Mouse (Mus musculus) forebrain, embryonic 15.5 days (tissue): Measurements from ENCODE around the gene Alpk3. TPM values are rescaled to one million over a fixed set of nuclear protein-coding genes. Genes with fewer than 3 reads are reported as not detected.

ENCODE experiments used
- ATAC-seq: fragments of 200-750 bp; cut with Nextera tagmentation; replicated peaks from 2 replicates; pipeline ENCODE4 v1.8.0; 2017; ENCODE audit warnings: mild to moderate bottlenecking, moderate TSS enrichment, moderate library complexity
- H3K27ac ChIP-seq: fragments of 300-500 bp; sonication (generic); replicated peaks from 2 replicates; pipeline ENCODE4 v1.5.1; 2015; ENCODE audit warnings: mild to moderate bottlenecking, inconsistent platforms
- H3K27me3 ChIP-seq: fragments of 300-500 bp; sonication (generic); 2 replicates; pipeline ENCODE4 v1.6.1; 2015; ENCODE audit warnings: inconsistent platforms
- H3K36me3 ChIP-seq: fragments of 300-500 bp; sonication (generic); 2 replicates; pipeline ENCODE4 v1.6.1; 2015; ENCODE audit warnings: mild to moderate bottlenecking, inconsistent platforms
- H3K4me1 ChIP-seq: fragments of 300-500 bp; sonication (generic); 2 replicates; pipeline ENCODE4 v1.6.1; 2015; ENCODE audit warnings: inconsistent platforms
- H3K4me2 ChIP-seq: fragments of 300-500 bp; sonication (generic); replicated peaks from 2 replicates; pipeline ENCODE4 v1.6.1; 2015; ENCODE audit warnings: mild to moderate bottlenecking, inconsistent platforms
- H3K4me3 ChIP-seq: fragments of 300-500 bp; sonication (generic); 2 replicates; pipeline ENCODE4 v1.5.1; 2015; ENCODE audit warnings: mild to moderate bottlenecking, inconsistent platforms
- H3K9ac ChIP-seq: fragments of 300-500 bp; sonication (generic); replicated peaks from 2 replicates; pipeline ENCODE4 v1.6.1; 2015; ENCODE audit warnings: mild to moderate bottlenecking, inconsistent platforms
- H3K9me3 ChIP-seq: fragments of 300-500 bp; sonication (generic); 2 replicates; pipeline ENCODE4 v1.6.1; 2016; ENCODE audit warnings: inconsistent platforms
- WGBS: fragments of 180-500 bp; shearing (Covaris S2); methylation state at CpG from one replicate; pipeline ENCODE4 v1.1.7; 2015; ENCODE audit warnings: mixed read lengths; 5-methylcytosine and 5-hydroxymethylcytosine counted together
- polyA plus RNA-seq: library from polyadenylated mRNA; unstranded; fragments of >200 nt; fragmentation: Nextera tagmentation; extraction: Ambion mirVana; gene quantifications from 2 replicates; pipeline ENCODE4 v1.2.1, GENCODE M21; 2015

The Alpk3 gene
- polyA plus RNA-seq, 1 experiment from 2014 or later = 0.06 TPM

DNA sequence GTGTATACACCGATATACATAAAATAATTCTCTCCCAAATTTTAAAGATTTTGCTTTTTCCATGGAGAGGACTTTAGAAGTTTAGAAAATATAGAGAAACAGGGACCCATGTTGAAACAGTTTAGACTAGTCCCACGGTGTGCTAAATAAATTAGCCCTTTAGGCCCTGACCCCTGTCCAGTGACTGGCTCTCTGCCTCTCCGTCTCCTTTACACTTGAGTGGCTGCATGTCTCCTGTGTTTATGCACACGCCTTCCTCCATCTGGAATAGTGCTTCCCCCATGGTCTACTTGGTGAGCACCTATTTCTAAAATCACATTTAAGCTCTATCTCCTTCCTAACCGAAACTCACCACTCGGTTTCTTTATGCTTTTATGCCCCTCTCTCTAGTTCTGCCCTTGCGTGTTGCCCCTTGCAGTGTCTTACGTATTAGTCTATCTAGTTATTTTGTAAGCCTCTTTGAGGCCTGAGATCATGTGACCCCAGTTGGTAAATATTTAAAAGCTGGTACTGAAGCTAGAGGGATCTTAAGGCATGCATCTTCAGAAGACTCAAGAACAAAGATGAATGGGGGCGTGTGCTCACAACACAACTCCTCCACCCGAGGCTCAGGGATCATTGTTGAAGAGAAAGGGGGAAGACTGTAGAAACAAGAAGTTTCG lies 1.6 kb upstream of the Alpk3 start:
- Histone ChIP-seq H3K36me3 (no peaks in the 10 kb centered on the region), H3K27ac (no peak overlapping the region), H3K27me3 (no peaks in the 10 kb centered on the region), H3K4me1 (no peaks in the 10 kb centered on the region), H3K9ac (no peak overlapping the region), H3K9me3 (no peaks in the 10 kb centered on the region), H3K4me3 (no peak overlapping the region), H3K4me2 (no peak overlapping the region)
- no peak for ATAC-seq
- 85% methylated on average over 11 of the region's 11 CpGs for WGBS

DNA sequence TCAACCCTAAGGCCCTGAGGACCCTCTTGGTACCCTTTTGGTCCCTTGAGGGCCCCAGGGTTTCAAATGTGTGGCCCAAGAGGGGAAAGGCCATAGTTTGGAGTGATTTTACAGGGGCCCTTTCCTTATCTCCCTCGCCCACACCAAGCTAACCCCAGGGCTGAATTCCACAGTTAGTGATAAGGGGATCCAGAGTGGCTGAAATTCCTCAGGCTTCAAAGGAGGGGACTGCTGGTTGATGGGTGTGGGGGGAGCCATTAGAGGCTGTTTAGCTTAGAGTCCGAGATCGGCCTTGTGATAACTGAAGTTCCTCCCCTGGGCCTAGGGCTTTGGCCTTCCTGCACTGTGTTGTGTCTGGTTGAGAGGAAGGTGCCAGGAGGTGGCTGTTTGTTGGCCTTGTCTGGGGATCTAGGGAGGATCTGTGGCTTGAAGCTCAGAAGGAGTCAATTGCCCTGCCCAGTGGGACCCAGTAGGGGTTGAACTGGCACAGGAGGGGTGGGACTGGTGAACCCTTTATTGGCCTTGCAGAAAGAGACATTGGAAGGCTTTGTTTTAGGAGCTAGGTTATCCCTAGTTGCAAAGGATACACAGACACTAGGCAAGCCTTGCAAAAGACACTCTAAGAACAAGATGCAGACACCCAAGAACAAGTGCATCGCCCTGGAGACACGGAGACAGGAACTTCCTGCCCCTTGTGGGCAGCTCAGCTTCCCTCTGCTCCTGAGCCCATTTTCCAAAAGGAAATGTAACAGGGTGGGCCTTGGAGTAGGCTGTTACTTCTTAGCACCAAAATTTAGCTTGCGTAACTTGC lies 706 bp downstream of the Alpk3 start:
- Histone ChIP-seq H3K27me3 (no peaks in the 10 kb centered on the region), H3K9me3 (no peaks in the 10 kb centered on the region), H3K4me3 (no peak overlapping the region), H3K36me3 (no peaks in the 10 kb centered on the region), H3K27ac (no peak overlapping the region), H3K9ac (no peak overlapping the region), H3K4me1 (no peaks in the 10 kb centered on the region), H3K4me2 (no peak overlapping the region)
- WGBS = 87% methylated on average over 6 of the region's 6 CpGs
- ATAC-seq = no peak

DNA sequence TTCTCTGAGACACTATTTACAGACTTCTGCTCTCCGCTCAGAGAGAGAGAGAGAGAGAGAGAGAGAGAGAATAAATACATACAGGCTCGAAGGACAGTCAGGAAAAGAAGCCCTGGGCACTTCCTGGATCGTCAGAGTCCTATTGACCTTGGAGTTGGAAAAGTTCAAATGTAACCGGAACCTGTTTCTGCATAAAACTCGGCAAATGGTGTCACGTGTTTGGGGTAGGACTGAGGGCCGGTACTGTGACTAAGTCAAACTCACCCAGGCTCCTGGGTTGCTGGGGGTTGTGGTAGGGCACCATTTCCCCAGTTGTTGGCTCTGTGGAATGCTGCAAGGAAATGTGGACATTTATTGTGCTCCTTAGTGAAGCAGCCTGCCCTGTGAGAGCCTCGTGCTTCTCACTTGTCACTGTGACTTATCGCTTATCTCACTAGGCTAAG lies 1.3 kb downstream of the Alpk3 start:
- 82% methylated on average over 9 of the region's 9 CpGs for WGBS
- Histone ChIP-seq H3K36me3 (no peaks in the 10 kb centered on the region), H3K4me1 (no peaks in the 10 kb centered on the region), H3K9ac (no peak overlapping the region), H3K4me3 (no peak overlapping the region), H3K27me3 (no peaks in the 10 kb centered on the region), H3K27ac (no peak overlapping the region), H3K9me3 (no peaks in the 10 kb centered on the region), H3K4me2 (no peak overlapping the region)
- no peak for ATAC-seq

DNA sequence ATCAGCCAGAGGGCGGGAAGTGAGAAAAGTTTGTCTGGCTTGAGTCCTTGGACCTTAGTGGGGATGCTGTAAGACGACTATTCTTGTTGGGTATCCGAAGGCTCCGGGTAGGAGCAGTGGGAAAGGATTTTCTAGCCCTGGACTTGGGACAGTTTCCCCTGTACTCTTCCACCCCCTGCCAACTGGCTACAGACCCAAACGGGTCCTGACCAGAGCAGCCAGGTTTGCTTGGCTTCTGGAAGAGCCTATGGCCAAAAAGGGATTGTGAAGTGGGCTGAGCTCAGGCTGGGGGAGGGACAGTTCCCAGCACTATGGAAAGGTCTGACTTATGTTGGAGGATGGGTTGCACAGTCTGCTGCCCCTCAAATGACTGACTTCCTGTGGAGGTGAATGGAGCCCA lies 2.0 kb downstream of the Alpk3 start:
- no peak overlapping the region for H3K4me2 ChIP-seq
- no peaks in the 10 kb centered on the region for H3K27me3 ChIP-seq
- no peaks in the 10 kb centered on the region for H3K9me3 ChIP-seq
- H3K36me3 ChIP-seq = no peaks in the 10 kb centered on the region
- 75% methylated on average over 5 of the region's 5 CpGs for WGBS
- H3K4me3 ChIP-seq = no peak overlapping the region
- no peaks in the 10 kb centered on the region for H3K4me1 ChIP-seq
- no peak overlapping the region for H3K27ac ChIP-seq
- no peak overlapping the region for H3K9ac ChIP-seq
- no peak for ATAC-seq

DNA sequence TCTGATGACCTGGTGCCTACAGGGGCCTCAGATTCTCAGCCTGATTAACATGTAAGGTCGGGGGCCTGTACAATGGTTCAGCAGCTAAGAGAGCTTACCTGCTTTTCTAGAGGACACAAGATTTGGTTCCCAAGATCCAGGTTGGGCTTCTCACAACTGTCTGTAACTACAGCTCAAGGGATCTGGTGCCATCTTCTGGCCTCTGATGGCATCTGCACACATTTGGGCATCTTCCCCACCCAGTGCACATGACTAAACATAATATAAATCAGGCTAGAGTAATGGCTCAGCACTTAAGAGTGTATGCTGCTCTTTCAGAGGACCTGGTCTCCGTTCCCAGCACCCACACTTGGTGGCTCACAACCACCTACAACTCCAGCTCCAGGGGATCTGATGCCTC lies 3.5 kb downstream of the Alpk3 start:
- no peak overlapping the region for H3K9ac ChIP-seq
- H3K36me3 ChIP-seq = no peaks in the 10 kb centered on the region
- no peak overlapping the region for H3K4me2 ChIP-seq
- H3K4me3 ChIP-seq = no peak overlapping the region
- ATAC-seq = no peak
- no peaks in the 10 kb centered on the region for H3K9me3 ChIP-seq
- no peaks in the 10 kb centered on the region for H3K27me3 ChIP-seq
- 89% methylated on average over 2 of the region's 2 CpGs for WGBS
- H3K4me1 ChIP-seq = no peaks in the 10 kb centered on the region
- no peak overlapping the region for H3K27ac ChIP-seq

DNA sequence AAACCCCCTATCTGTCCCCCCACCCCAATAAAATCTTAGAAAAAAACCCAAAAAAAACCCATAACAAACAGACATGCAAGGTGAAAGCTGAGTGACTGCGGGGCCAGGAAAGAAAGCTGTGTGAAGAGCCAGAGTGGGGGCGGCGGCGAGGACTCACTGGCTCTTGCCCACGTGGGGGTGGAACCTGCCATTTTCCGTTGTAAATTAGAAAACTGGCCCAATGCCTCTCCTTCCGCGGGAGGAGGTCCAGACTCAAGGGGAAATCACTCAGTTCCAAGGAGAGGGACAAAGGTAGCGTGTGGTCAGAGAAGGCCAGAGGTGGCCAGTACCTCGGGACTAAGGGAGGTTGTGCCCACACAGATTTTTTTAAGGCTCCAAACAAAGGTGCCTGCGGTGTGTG lies 4.5 kb downstream of the Alpk3 start:
- whole genome bisulfite sequencing = 84% methylated on average over 11 of the region's 11 CpGs
- Histone ChIP-seq H3K4me1 (no peaks in the 10 kb centered on the region; the same call in 1 of the 2 replicates), H3K4me3 (no peak overlapping the region), H3K9me3 (no peaks in the 10 kb centered on the region), H3K9ac (no peak overlapping the region), H3K27me3 (no peaks in the 10 kb centered on the region), H3K27ac (no peak overlapping the region), H3K4me2 (no peak overlapping the region), H3K36me3 (no peaks in the 10 kb centered on the region)
- ATAC-seq = no peak

DNA sequence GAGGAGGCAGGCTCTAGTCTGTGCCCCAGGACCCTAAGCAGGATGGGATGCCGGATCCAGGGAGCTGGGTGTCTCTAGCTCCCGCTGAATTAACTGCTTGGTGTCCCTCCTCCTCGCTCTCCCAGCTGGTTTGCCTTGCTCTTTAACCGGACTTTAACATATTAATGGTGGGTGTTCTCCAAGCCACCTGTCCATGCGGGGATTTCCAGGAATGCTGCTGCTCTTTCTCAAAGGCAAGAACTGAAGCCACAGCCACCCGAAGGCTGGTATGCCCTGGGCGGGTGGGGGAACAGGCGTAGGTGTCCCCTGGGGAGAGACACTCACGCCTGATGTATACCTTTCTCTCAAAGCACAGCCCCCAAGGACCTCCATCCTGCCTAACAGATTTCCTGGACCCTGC lies 5.9 kb downstream of the Alpk3 start:
- Histone ChIP-seq H3K9me3 (no peaks in the 10 kb centered on the region), H3K9ac (no peak overlapping the region), H3K27me3 (no peaks in the 10 kb centered on the region), H3K4me1 (no peaks in the 10 kb centered on the region; the same call in 1 of the 2 replicates), H3K27ac (no peak overlapping the region), H3K4me2 (no peak overlapping the region), H3K36me3 (no peaks in the 10 kb centered on the region), H3K4me3 (no peak overlapping the region)
- 65% methylated on average over 9 of the region's 9 CpGs for WGBS
- no peak for ATAC-seq

DNA sequence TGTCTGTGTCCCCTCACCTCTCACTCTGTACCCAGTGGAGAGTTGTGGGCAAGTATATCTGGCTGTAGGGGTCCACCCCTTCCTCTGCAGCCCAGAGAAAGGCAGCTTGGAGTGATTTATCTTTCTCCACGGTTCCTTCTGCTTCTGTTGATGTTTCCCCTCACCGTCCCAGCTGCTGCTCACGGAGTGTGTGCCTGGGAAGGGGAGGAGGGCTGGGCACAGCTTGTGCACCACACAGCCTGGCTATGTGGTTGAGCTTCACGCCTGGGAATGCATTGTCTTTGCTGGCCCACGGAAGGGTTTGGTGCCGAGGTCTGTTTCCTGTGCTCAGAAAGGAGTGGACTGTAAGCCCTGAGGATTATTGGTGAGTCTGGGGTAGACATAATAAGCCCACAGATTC lies 9.3 kb downstream of the Alpk3 start:
- H3K9ac ChIP-seq = no peak overlapping the region
- no peak overlapping the region for H3K27ac ChIP-seq
- H3K27me3 ChIP-seq = no peaks in the 10 kb centered on the region
- no peak overlapping the region for H3K4me2 ChIP-seq
- H3K4me1 ChIP-seq = no peaks in the 10 kb centered on the region; the same call in 1 of the 2 replicates
- H3K9me3 ChIP-seq = no peaks in the 10 kb centered on the region
- no peak overlapping the region for H3K4me3 ChIP-seq
- H3K36me3 ChIP-seq = no peaks in the 10 kb centered on the region
- 53% methylated on average over 6 of the region's 6 CpGs for WGBS
- ATAC-seq = no peak

DNA sequence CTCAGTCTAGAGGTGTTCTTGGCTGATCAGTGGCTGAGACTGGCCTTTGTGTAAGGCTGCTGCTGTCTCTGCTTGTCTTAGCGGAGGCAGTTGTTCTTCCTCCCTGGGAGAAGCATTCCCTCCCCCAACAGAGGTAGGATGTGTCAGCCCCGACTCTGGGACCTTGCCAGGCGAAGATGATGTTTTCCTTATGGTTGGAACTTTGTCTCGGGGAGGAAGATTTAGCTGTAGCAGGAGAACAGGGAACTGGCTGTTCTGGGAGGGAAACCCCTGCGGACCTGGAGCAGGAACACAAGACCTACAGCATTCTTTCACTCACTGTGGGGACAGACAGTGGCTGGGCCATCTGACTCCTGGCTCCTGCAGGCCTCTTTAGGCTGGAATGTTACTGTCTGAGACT lies 15.1 kb downstream of the Alpk3 start:
- no peak overlapping the region for H3K9ac ChIP-seq
- H3K36me3 ChIP-seq = no peaks in the 10 kb centered on the region
- H3K4me3 ChIP-seq = no peak overlapping the region
- H3K27ac ChIP-seq = no peak overlapping the region
- no peak overlapping the region for H3K4me2 ChIP-seq
- no peaks in the 10 kb centered on the region for H3K9me3 ChIP-seq
- no peak for ATAC-seq
- H3K27me3 ChIP-seq = no peaks in the 10 kb centered on the region
- WGBS = 56% methylated on average over 5 of the region's 5 CpGs
- H3K4me1 ChIP-seq = no peaks in the 10 kb centered on the region

DNA sequence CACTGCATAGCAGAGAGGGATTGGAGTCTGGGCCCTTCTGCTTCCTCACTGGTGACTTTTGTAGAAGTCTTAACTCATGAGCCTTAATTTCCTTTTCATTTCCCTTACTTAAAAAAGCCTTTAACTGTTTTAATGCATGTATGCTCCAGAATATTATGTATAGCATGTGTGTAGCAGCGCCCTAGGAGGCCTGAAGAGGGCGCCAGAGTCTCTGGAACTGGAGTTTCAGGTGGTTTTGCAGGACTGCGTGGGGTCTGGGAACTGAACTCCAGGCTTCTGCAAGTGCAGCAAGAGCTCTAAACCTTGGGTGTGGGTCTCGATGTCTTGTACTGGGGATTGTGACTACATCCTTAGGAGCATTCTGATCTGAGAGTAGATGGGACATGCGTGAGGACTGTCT lies 15.9 kb downstream of the Alpk3 start:
- Histone ChIP-seq H3K36me3 (no peaks in the 10 kb centered on the region), H3K4me2 (no peak overlapping the region)

DNA sequence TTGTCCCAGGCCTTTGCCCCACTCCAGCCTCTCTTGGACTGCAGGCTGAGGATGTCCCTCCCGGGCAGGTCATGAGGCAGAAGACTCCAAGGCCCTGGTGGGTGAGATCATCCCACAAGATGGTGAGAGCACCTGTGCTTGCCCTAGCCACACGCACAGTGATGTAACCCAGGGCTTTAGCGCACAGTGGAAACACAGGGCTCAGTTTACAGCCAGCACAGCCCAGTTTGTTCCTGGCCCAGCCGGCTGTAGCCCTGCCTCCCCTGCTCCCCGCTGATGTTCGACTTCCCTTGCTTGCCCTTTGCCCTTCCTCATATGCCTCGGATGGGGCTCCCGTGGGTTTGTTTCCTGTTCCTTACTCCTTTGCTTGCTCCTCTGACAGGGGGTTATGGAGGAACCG lies 17.1 kb downstream of the Alpk3 start:
- 81% methylated on average over 9 of the region's 9 CpGs for WGBS
- no peak for ATAC-seq
- Histone ChIP-seq H3K9me3 (no peaks in the 10 kb centered on the region), H3K4me3 (no peak overlapping the region), H3K36me3 (no peaks in the 10 kb centered on the region), H3K27ac (no peak overlapping the region), H3K9ac (no peak overlapping the region), H3K27me3 (no peaks in the 10 kb centered on the region), H3K4me1 (no peaks in the 10 kb centered on the region), H3K4me2 (no peak overlapping the region)

More for the DNA sequence above, 15.9 kb downstream of the Alpk3 start:
- Histone ChIP-seq H3K27me3 (no peaks in the 10 kb centered on the region), H3K9me3 (no peaks in the 10 kb centered on the region), H3K4me3 (no peak overlapping the region), H3K27ac (no peak overlapping the region), H3K4me1 (no peaks in the 10 kb centered on the region), H3K9ac (no peak overlapping the region)
- 82% methylated on average over 5 of the region's 5 CpGs for WGBS
- ATAC-seq = no peak

DNA sequence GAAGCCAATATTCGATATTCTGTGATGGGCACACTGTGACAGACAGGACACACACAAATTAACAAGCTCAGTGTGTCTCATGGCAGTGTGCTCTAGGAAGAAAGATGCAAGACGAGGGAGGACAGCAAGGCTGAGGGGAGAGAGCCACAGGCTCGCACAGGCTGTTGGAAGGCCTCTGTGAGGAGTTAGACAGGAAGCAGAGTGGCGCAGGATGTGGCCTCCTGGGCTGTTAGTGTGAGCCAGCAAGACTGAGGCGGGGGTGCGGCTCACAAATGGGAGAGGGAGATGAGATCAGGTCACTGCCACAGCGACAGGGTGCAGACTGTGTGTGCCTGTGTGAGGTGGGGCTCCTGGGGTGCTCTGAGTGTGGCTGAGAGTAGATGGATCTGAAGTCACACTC lies 17.9 kb downstream of the Alpk3 start:
- no peak overlapping the region for H3K4me3 ChIP-seq
- WGBS = 82% methylated on average over 7 of the region's 7 CpGs
- H3K36me3 ChIP-seq = no peaks in the 10 kb centered on the region
- no peak overlapping the region for H3K27ac ChIP-seq
- no peak for ATAC-seq
- H3K9ac ChIP-seq = no peak overlapping the region
- H3K4me1 ChIP-seq = no peaks in the 10 kb centered on the region
- no peaks in the 10 kb centered on the region for H3K9me3 ChIP-seq
- no peak overlapping the region for H3K4me2 ChIP-seq
- H3K27me3 ChIP-seq = no peaks in the 10 kb centered on the region
